Mouse (Mus musculus) intestine, embryonic 14.5 days (tissue): ENCODE data around the gene Pdik1l. TPM values are rescaled to one million over a fixed set of nuclear protein-coding genes. Genes with fewer than 3 reads are reported as not detected.

Experiments used
- ATAC-seq: fragments of 200-750 bp; cut with Nextera tagmentation; replicated peaks from 2 replicates; pipeline ENCODE4 v1.8.0; 2017; ENCODE audit warnings: low read depth, moderate number of reproducible peaks, moderate TSS enrichment, moderate library complexity; ENCODE audit not compliant: low FRiP score, low TSS enrichment
- DNase-seq: peaks from one replicate; pipeline ENCODE4 v3.0.0-alpha.2; 2018; ENCODE audit warnings: low spot score
- H3K27ac ChIP-seq: fragments of 300-500 bp; sonication (generic); 2 replicates; pipeline ENCODE4 v1.5.1; 2014; ENCODE audit warnings: low read depth, mild to moderate bottlenecking, control low read depth
- H3K27me3 ChIP-seq: fragments of 300-500 bp; sonication (generic); replicated peaks from 2 replicates; pipeline ENCODE4 v1.6.1; 2014; ENCODE audit warnings: low read length, control low read depth; ENCODE audit not compliant: control insufficient read depth, insufficient read depth
- H3K36me3 ChIP-seq: fragments of 300-500 bp; sonication (generic); 2 replicates; pipeline ENCODE4 v1.6.1; 2014; ENCODE audit warnings: low read length, control low read depth; ENCODE audit not compliant: control insufficient read depth, insufficient read depth
- H3K4me1 ChIP-seq: fragments of 300-500 bp; sonication (generic); replicated peaks from 2 replicates; pipeline ENCODE4 v1.6.1; 2014; ENCODE audit warnings: low read length, control low read depth, mixed read lengths; ENCODE audit not compliant: control insufficient read depth, insufficient read depth
- H3K4me2 ChIP-seq: fragments of 300-500 bp; sonication (generic); 2 replicates; pipeline ENCODE4 v1.6.1; 2014; ENCODE audit warnings: low read length
- H3K4me3 ChIP-seq: fragments of 300-500 bp; sonication (generic); 2 replicates; pipeline ENCODE4 v1.5.1; 2014; ENCODE audit warnings: low read depth, low read length, control low read depth, mixed read lengths
- H3K9ac ChIP-seq: fragments of 300-500 bp; sonication (generic); 2 replicates; pipeline ENCODE4 v1.6.1; 2014; ENCODE audit warnings: mild to moderate bottlenecking, low read length
- H3K9me3 ChIP-seq: fragments of 300-500 bp; sonication (generic); 2 replicates; pipeline ENCODE4 v1.6.1; 2016; ENCODE audit warnings: low read length, control low read depth; ENCODE audit not compliant: control insufficient read depth
- WGBS: fragments of 180-500 bp; shearing (Covaris S2); extraction: QIAGEN DNeasy Blood & Tissue Kit; methylation state at CpG from one replicate; pipeline ENCODE4 v1.1.7; 2014; 5-methylcytosine and 5-hydroxymethylcytosine counted together
- polyA plus RNA-seq: library from polyadenylated mRNA; unstranded; fragments of >200 nt; fragmentation: Nextera tagmentation; extraction: Ambion mirVana; gene quantifications from 2 replicates; pipeline ENCODE4 v1.2.1, GENCODE M21; 2014

The Pdik1l gene
- polyA plus RNA-seq, 1 experiment from 2014 or later = 18.4 TPM

GRCm38 (mm10) chr4:134243516-134244250 is 44.0 kb downstream of the Pdik1l start, which contains the start of gene E130218I03Rik:
E130218I03Rik (plus strand) TSS chr4:134243662.
- no peak within 1 kb of the TSS for H3K27ac ChIP-seq
- ATAC-seq (no peak), DNase-seq (no peak)
- peak within 1 kb of the TSS; percentile 84; the same call in 1 of the 2 replicates for H3K9ac ChIP-seq
- H3K36me3 ChIP-seq = 0 out of 2 replicates have a peak, but pooled peaks cover 8% of the 10 kb centered on the region
- peak within 1 kb of the TSS; percentile 90 for H3K4me2 ChIP-seq
- H3K27me3 ChIP-seq = peaks cover 29% of the 10 kb centered on the region
- WGBS = 94% methylated on average over 17 of the region's 17 CpGs
- peaks cover 7% of the 10 kb centered on the region for H3K4me1 ChIP-seq
- no peaks in the 10 kb centered on the region for H3K9me3 ChIP-seq
- peak within 1 kb of the TSS; percentile 86 for H3K4me3 ChIP-seq

- peak overlapping the region; percentile 34; the same call in 1 of the 2 replicates for H3K4me3 ChIP-seq
- WGBS = 8% methylated on average over 10 of the region's 10 CpGs
- no peak for DNase-seq
- no peaks in the 10 kb centered on the region for H3K9me3 ChIP-seq
- peak overlapping the region; percentile 43 for H3K4me2 ChIP-seq
- 0 out of 2 replicates have a peak, but pooled peaks cover 7% of the 10 kb centered on the region for H3K36me3 ChIP-seq
- H3K27me3 ChIP-seq = peaks cover 13% of the 10 kb centered on the region
- H3K4me1 ChIP-seq = no peaks in the 10 kb centered on the region
- H3K9ac ChIP-seq = no peak overlapping the region
- peak; percentile 9; the same call in 1 of the 2 replicates for ATAC-seq
- no peak overlapping the region for H3K27ac ChIP-seq
Observed at GRCm38 (mm10) chr4:134238686-134239085, 49.0 kb downstream of the Pdik1l start.

- peak within 1 kb of the TSS; percentile 34 for H3K4me3 ChIP-seq
- 0 out of 2 replicates have a peak, but pooled peaks cover 5% of the 10 kb centered on the region for H3K36me3 ChIP-seq
- H3K4me1 ChIP-seq = no peaks in the 10 kb centered on the region
- H3K27ac ChIP-seq = no peak within 1 kb of the TSS
- 2% methylated on average over 18 of the region's 18 CpGs for WGBS
- peak; percentile 88 for ATAC-seq
- H3K27me3 ChIP-seq = peaks cover 13% of the 10 kb centered on the region
- peak within 1 kb of the TSS; percentile 25 for H3K9ac ChIP-seq
- no peaks in the 10 kb centered on the region for H3K9me3 ChIP-seq
- H3K4me2 ChIP-seq = peak within 1 kb of the TSS; percentile 43
- no peak for DNase-seq
Observed at GRCm38 (mm10) chr4:134238279-134238651, 49.4 kb downstream of the Pdik1l start, which contains the start of gene Cnksr1. Cnksr1 (minus strand) TSS chr4:134238399.

GRCm38 (mm10) chr4:134237582-134238278 is 50.0 kb downstream of the Pdik1l start:
- H3K9ac ChIP-seq = peak overlapping the region; percentile 25
- H3K9me3 ChIP-seq = no peaks in the 10 kb centered on the region
- WGBS = 20% methylated on average over 19 of the region's 19 CpGs
- ATAC-seq = peak; percentile 66
- peak; percentile 78 for DNase-seq
- H3K27ac ChIP-seq = no peak overlapping the region
- peak overlapping the region; percentile 34 for H3K4me3 ChIP-seq
- H3K36me3 ChIP-seq = no peaks in the 10 kb centered on the region
- H3K4me2 ChIP-seq = peak overlapping the region; percentile 43
- no peaks in the 10 kb centered on the region for H3K4me1 ChIP-seq
- peaks cover 13% of the 10 kb centered on the region for H3K27me3 ChIP-seq

- Histone ChIP-seq H3K4me3 (no peak overlapping the region), H3K9ac (no peak overlapping the region), H3K4me1 (no peaks in the 10 kb centered on the region), H3K27ac (no peak overlapping the region), H3K36me3 (no peaks in the 10 kb centered on the region), H3K9me3 (no peaks in the 10 kb centered on the region), H3K4me2 (no peak overlapping the region), H3K27me3 (peaks cover 13% of the 10 kb centered on the region)
- 85% methylated on average over 5 of the region's 5 CpGs for whole genome bisulfite sequencing
- no peak for DNase-seq
- no peak for ATAC-seq
Observed at GRCm38 (mm10) chr4:134234876-134235275, 52.8 kb downstream of the Pdik1l start.

- Histone ChIP-seq H3K9me3 (no peaks in the 10 kb centered on the region), H3K27ac (no peak overlapping the region), H3K9ac (no peak overlapping the region), H3K4me2 (no peak overlapping the region), H3K27me3 (no peaks in the 10 kb centered on the region), H3K4me3 (no peak overlapping the region), H3K36me3 (no peaks in the 10 kb centered on the region), H3K4me1 (no peaks in the 10 kb centered on the region)
- ATAC-seq = no peak
- no peak for DNase-seq
- 32% methylated on average over 8 of the region's 8 CpGs for WGBS
Observed at GRCm38 (mm10) chr4:134230431-134230830, 57.3 kb downstream of the Pdik1l start.

- DNase-seq (no peak), ATAC-seq (no peak)
- H3K27ac ChIP-seq = no peak within 1 kb of the TSS
- no peak within 1 kb of the TSS for H3K9ac ChIP-seq
- no peaks in the 10 kb centered on the region for H3K4me1 ChIP-seq
- H3K36me3 ChIP-seq = no peaks in the 10 kb centered on the region
- 67% methylated on average over 8 of the region's 8 CpGs for WGBS
- H3K27me3 ChIP-seq = no peaks in the 10 kb centered on the region
- H3K9me3 ChIP-seq = no peaks in the 10 kb centered on the region
- no peak within 1 kb of the TSS for H3K4me2 ChIP-seq
- no peak within 1 kb of the TSS for H3K4me3 ChIP-seq
Observed at GRCm38 (mm10) chr4:134227194-134227593, 60.5 kb downstream of the Pdik1l start, which contains the start of gene Catsper4. Catsper4 (minus strand) TSS chr4:134227383.
